Mouse (Mus musculus) liver, adult 2 months (tissue): Measurements from ENCODE around the gene Sipa1l1.

ENCODE experiments used
- CTCF ChIP-seq: fragments of 200-500 bp; IDR thresholded peaks from 2 replicates; pipeline ENCODE4 v1.5.1; 2011; ENCODE audit warnings: low read depth, low read length, control low read depth
- POLR2A ChIP-seq: fragments of 200-500 bp; IDR thresholded peaks from 2 replicates; pipeline ENCODE4 v1.6.1; 2011; ENCODE audit warnings: low read length, control low read depth; ENCODE audit not compliant: insufficient read depth; ENCODE audit errors: extremely low read depth

GRCm38 (mm10) chr12:82427416-82427815 is 258.3 kb downstream of the Sipa1l1 start:
- no peak for TF ChIP-seq CTCF
- TF ChIP-seq POLR2A, result no peak
